Mouse (Mus musculus) CH12.LX (cell line): ENCODE measurements at regions not wholly inside any gene's neighbourhood (a gene's known extent, or its start where the extent isn't known, plus 50 kb on each side); places are given as distances from the start of the nearest gene placed in this dataset.

Experiments used
- DNase-seq: peaks from one replicate; pipeline ENCODE4 v3.0.0-alpha.2; 2013; ENCODE audit errors: extremely low read depth
- H3K27ac ChIP-seq: 2 replicates; pipeline ENCODE4 v1.5.1; 2012; ENCODE audit warnings: low read depth, mild to moderate bottlenecking, control low read depth, moderate library complexity; ENCODE audit not compliant: insufficient read depth
- H3K27me3 ChIP-seq: replicated peaks from 2 replicates; pipeline ENCODE3; 2012; ENCODE audit warnings: inconsistent platforms
- H3K36me3 ChIP-seq, 2 experiments: replicated peaks in 1 of 2; 2 replicates each; pipeline versions ENCODE3 to v1.6.1; 2012; ENCODE audit warnings: inconsistent platforms in 1 of 2, low read length in 1 of 2, mild to moderate bottlenecking in 1 of 2, mixed read lengths in 1 of 2, moderate library complexity in 1 of 2; ENCODE audit not compliant: control insufficient read depth in 1 of 2, insufficient read depth in 1 of 2
- H3K4me1 ChIP-seq, 2 experiments: 2 replicates each; pipeline ENCODE4 v1.6.1; 2012; ENCODE audit warnings: inconsistent platforms in 1 of 2, moderate library complexity in 1 of 2; ENCODE audit not compliant: insufficient read depth in 2 of 2, control insufficient read depth in 1 of 2
- H3K4me2 ChIP-seq: 2 replicates; pipeline ENCODE4 v1.6.1; 2012; ENCODE audit warnings: low read depth, mild to moderate bottlenecking, control low read depth; ENCODE audit not compliant: poor library complexity, insufficient read depth, severe bottlenecking
- H3K4me3 ChIP-seq, 3 experiments: fragments of 150-350 bp in 1 of 3; sonication (generic) in 1 of 3; replicated peaks in 1 of 3; 2 replicates each; pipeline versions ENCODE3 to v1.5.1; 2011 to 2012; ENCODE audit warnings: low read depth in 2 of 3, low read length in 2 of 3, mild to moderate bottlenecking in 2 of 3, moderate library complexity in 2 of 3, control low read depth in 1 of 3, improper control_type of control experiment in 1 of 3, inconsistent platforms in 1 of 3, mixed read lengths in 1 of 3; ENCODE audit not compliant: poor library complexity in 1 of 3
- H3K79me2 ChIP-seq: replicated peaks from 2 replicates; pipeline ENCODE4 v1.6.1; 2012; ENCODE audit warnings: mild to moderate bottlenecking, moderate library complexity; ENCODE audit not compliant: control insufficient read depth, poor library complexity, insufficient read depth, severe bottlenecking; ENCODE audit errors: extremely low read depth
- H3K9ac ChIP-seq: 2 replicates; pipeline ENCODE4 v1.6.1; 2012; ENCODE audit warnings: low read depth, mild to moderate bottlenecking, control low read depth, moderate library complexity; ENCODE audit not compliant: insufficient read depth
- H3K9me3 ChIP-seq: replicated peaks from 2 replicates; pipeline ENCODE3; 2012; ENCODE audit warnings: low read length, inconsistent platforms, mixed read lengths
- BHLHE40 ChIP-seq: IDR thresholded peaks from 2 replicates; pipeline ENCODE4 v1.6.1; 2011; ENCODE audit warnings: mild to moderate bottlenecking, low read depth, low read length, improper control_type of control experiment
- CHD2 ChIP-seq: IDR thresholded peaks from 2 replicates; pipeline ENCODE4 v1.6.1; 2011; ENCODE audit warnings: low read length, improper control_type of control experiment
- E2F4 ChIP-seq: IDR thresholded peaks from 2 replicates; pipeline ENCODE4 v1.6.1; 2011; ENCODE audit warnings: low read depth, low read length, improper control_type of control experiment; ENCODE audit not compliant: insufficient replicate concordance
- ELF1 ChIP-seq: IDR thresholded peaks from 2 replicates; pipeline ENCODE4 v1.6.1; 2014; ENCODE audit warnings: low read depth, mild to moderate bottlenecking, inconsistent platforms, low read length, improper control_type of control experiment
- EP300 ChIP-seq: IDR thresholded peaks from 2 replicates; pipeline ENCODE4 v1.6.1; 2011; ENCODE audit warnings: low read length, improper control_type of control experiment
- ETS1 ChIP-seq: conservative IDR thresholded peaks from 2 replicates; pipeline ENCODE4 v1.6.1; 2012; ENCODE audit warnings: low read depth, mild to moderate bottlenecking, inconsistent platforms, low read length, improper control_type of control experiment, moderate library complexity
- GABPA ChIP-seq: IDR thresholded peaks from 2 replicates; pipeline ENCODE4 v1.6.1; 2012; ENCODE audit warnings: low read depth, low read length, improper control_type of control experiment, inconsistent platforms; ENCODE audit not compliant: insufficient replicate concordance
- IRF4 ChIP-seq: IDR thresholded peaks from 2 replicates; pipeline ENCODE4 v1.6.1; 2014; ENCODE audit warnings: low read depth, mild to moderate bottlenecking, inconsistent platforms, low read length, improper control_type of control experiment
- JUN ChIP-seq: IDR thresholded peaks from 2 replicates; pipeline ENCODE4 v1.6.1; 2011; ENCODE audit warnings: low read depth, mild to moderate bottlenecking, low read length, improper control_type of control experiment, moderate library complexity; ENCODE audit not compliant: insufficient read depth
- JUND ChIP-seq: conservative IDR thresholded peaks from 2 replicates; pipeline ENCODE4 v1.6.1; 2011; ENCODE audit warnings: low read depth, low read length, improper control_type of control experiment
- KAT2A ChIP-seq: IDR thresholded peaks from 2 replicates; pipeline ENCODE4 v1.6.1; 2012; ENCODE audit warnings: low read length, improper control_type of control experiment, inconsistent platforms; ENCODE audit not compliant: insufficient replicate concordance
- MXI1 ChIP-seq: IDR thresholded peaks from 2 replicates; pipeline ENCODE4 v1.6.1; 2011; ENCODE audit warnings: mild to moderate bottlenecking, low read depth, low read length, improper control_type of control experiment
- NELFE ChIP-seq: IDR thresholded peaks from 2 replicates; pipeline ENCODE4 v1.6.1; 2011; ENCODE audit warnings: low read depth, low read length, improper control_type of control experiment
- PAX5 ChIP-seq: IDR thresholded peaks from 2 replicates; pipeline ENCODE4 v1.6.1; 2012; ENCODE audit warnings: low read length, inconsistent platforms, mixed read lengths
- POLR2A ChIP-seq: IDR thresholded peaks from 2 replicates; pipeline ENCODE4 v1.6.1; 2011; ENCODE audit warnings: low read depth, mild to moderate bottlenecking, improper control_type of control experiment, low read length
- POLR2AphosphoS2 ChIP-seq: IDR thresholded peaks from 2 replicates; pipeline ENCODE4 v1.6.1; 2011; ENCODE audit warnings: low read depth, low read length, improper control_type of control experiment
- RCOR1 ChIP-seq: conservative IDR thresholded peaks from 2 replicates; pipeline ENCODE4 v1.6.1; 2012; ENCODE audit warnings: low read depth, mild to moderate bottlenecking, inconsistent platforms, low read length, improper control_type of control experiment
- SIN3A ChIP-seq: IDR thresholded peaks from 2 replicates; pipeline ENCODE4 v1.6.1; 2012; ENCODE audit warnings: low read length, improper control_type of control experiment, inconsistent platforms
- TCF12 ChIP-seq: IDR thresholded peaks from 2 replicates; pipeline ENCODE4 v1.6.1; 2014; ENCODE audit warnings: low read depth, mild to moderate bottlenecking, inconsistent platforms, low read length, improper control_type of control experiment
- UBTF ChIP-seq: IDR thresholded peaks from 2 replicates; pipeline ENCODE4 v1.6.1; 2012; ENCODE audit warnings: low read depth, mild to moderate bottlenecking, inconsistent platforms, low read length, improper control_type of control experiment, moderate library complexity
- USF1 ChIP-seq: IDR thresholded peaks from 2 replicates; pipeline ENCODE4 v1.6.1; 2014; ENCODE audit warnings: low read depth, mild to moderate bottlenecking, inconsistent platforms, low read length, improper control_type of control experiment
- USF2 ChIP-seq: conservative IDR thresholded peaks from 2 replicates; pipeline ENCODE4 v1.6.1; 2011; ENCODE audit warnings: low read depth, low read length, improper control_type of control experiment
- ZC3H11A ChIP-seq: IDR thresholded peaks from 2 replicates; pipeline ENCODE4 v1.6.1; 2012; ENCODE audit warnings: low read depth, mild to moderate bottlenecking, inconsistent platforms, low read length, improper control_type of control experiment
- ZKSCAN1 ChIP-seq: IDR thresholded peaks from 2 replicates; pipeline ENCODE4 v1.6.1; 2012; ENCODE audit warnings: low read depth, inconsistent platforms, low read length, improper control_type of control experiment, borderline replicate concordance
- ZMIZ1 ChIP-seq: IDR thresholded peaks from 2 replicates; pipeline ENCODE4 v1.6.1; 2012; ENCODE audit warnings: low read depth, mild to moderate bottlenecking, inconsistent platforms, low read length, improper control_type of control experiment
- ZNF384 ChIP-seq: IDR thresholded peaks from 2 replicates; pipeline ENCODE4 v1.6.1; 2012; ENCODE audit warnings: low read depth, low read length, improper control_type of control experiment, inconsistent platforms
- dilution Hi-C: fragments of 300-500 bp; cut with MboI; formaldehyde crosslinking; loops from 2 replicates; pipeline ENCODE4 v1.14.3; 2020; ENCODE audit warnings: low sequenced_read_pairs; ENCODE audit not compliant: extremely low pct_unique_long_range_greater_than_20kb, extremely low pct_ligation_motif_present
- in situ Hi-C: fragments of 300-500 bp; cut with MboI; formaldehyde crosslinking; loops from 3 replicates; pipeline ENCODE4 v1.14.3; 2019; ENCODE audit warnings: low sequenced_read_pairs, low pct_ligation_motif_present, low pct_unique_long_range_greater_than_20kb, mixed read lengths

GRCm38 (mm10) chr6:84429247-84429646, 164.5 kb downstream of the Cyp26b1 start:
- H3K27me3 ChIP-seq = peaks cover 93% of the 10 kb centered on the region
- no peak overlapping the region for H3K27ac ChIP-seq
- no peaks in the 10 kb centered on the region for H3K9me3 ChIP-seq
- no peak overlapping the region for H3K4me3 ChIP-seq
- in situ Hi-C loops (no loop called here), dilution Hi-C loops (no loop called here)
- H3K79me2 ChIP-seq = no peaks in the 10 kb centered on the region
- no peak for TF ChIP-seq ZMIZ1
- no peak for TF ChIP-seq TCF12
- TF ChIP-seq SIN3A = no peak
- TF ChIP-seq ZC3H11A = no peak
- TF ChIP-seq JUND = no peak
- TF ChIP-seq JUN = no peak
- TF ChIP-seq MXI1 = no peak
- no peak for TF ChIP-seq PAX5
- no peak for TF ChIP-seq GABPA
- TF ChIP-seq ETS1 = no peak
- TF ChIP-seq ELF1 = no peak
- TF ChIP-seq ZKSCAN1 = no peak
- TF ChIP-seq EP300 = no peak
- TF ChIP-seq POLR2A = no peak
- no peak for TF ChIP-seq NELFE
- no peak for TF ChIP-seq KAT2A
- no peak for TF ChIP-seq USF1
- TF ChIP-seq E2F4 = no peak
- no peak for TF ChIP-seq UBTF
- no peaks in the 10 kb centered on the region for H3K36me3 ChIP-seq
- no peak overlapping the region for H3K9ac ChIP-seq
- no peaks in the 10 kb centered on the region for H3K4me1 ChIP-seq
- no peak overlapping the region for H3K4me2 ChIP-seq
- DNase-seq = no peak

GRCm38 (mm10) chr6:84426691-84427090, 167.0 kb downstream of the Cyp26b1 start:
- in situ Hi-C loops (no loop called here), dilution Hi-C loops (no loop called here)
- no peak overlapping the region for H3K4me3 ChIP-seq
- H3K4me1 ChIP-seq = no peaks in the 10 kb centered on the region
- DNase-seq = no peak
- no peak for TF ChIP-seq POLR2A
- TF ChIP-seq PAX5 = no peak
- no peak for TF ChIP-seq JUND
- no peak for TF ChIP-seq IRF4
- no peak for TF ChIP-seq GABPA
- TF ChIP-seq ZNF384 = no peak
- TF ChIP-seq BHLHE40 = no peak
- TF ChIP-seq MXI1 = no peak
- TF ChIP-seq TCF12 = no peak
- TF ChIP-seq POLR2AphosphoS2 = no peak
- no peak for TF ChIP-seq CHD2
- TF ChIP-seq ZKSCAN1 = no peak
- no peak for TF ChIP-seq USF1
- no peak for TF ChIP-seq USF2
- no peak for TF ChIP-seq KAT2A
- TF ChIP-seq RCOR1 = no peak
- H3K79me2 ChIP-seq = no peaks in the 10 kb centered on the region
- H3K9me3 ChIP-seq = no peaks in the 10 kb centered on the region
- H3K27ac ChIP-seq = no peak overlapping the region
- peaks cover 93% of the 10 kb centered on the region for H3K27me3 ChIP-seq
- no peak overlapping the region for H3K4me2 ChIP-seq
- no peak overlapping the region for H3K9ac ChIP-seq
- H3K36me3 ChIP-seq = no peaks in the 10 kb centered on the region
